Mouse (Mus musculus) CD8-positive naive resting alpha-beta T cell, adult 57 days (primary cell): ENCODE measurements around the gene Iqcf4. TPM values are rescaled to one million over a fixed set of nuclear protein-coding genes. Genes with fewer than 3 reads are reported as not detected.

Source experiments
- total RNA-seq: library from RNA; stranded (reverse); gene quantifications from one replicate; pipeline ENCODE4 v1.2.4, GENCODE M21; 2023

Gene Iqcf4
- not detected for total RNA-seq

DNA sequence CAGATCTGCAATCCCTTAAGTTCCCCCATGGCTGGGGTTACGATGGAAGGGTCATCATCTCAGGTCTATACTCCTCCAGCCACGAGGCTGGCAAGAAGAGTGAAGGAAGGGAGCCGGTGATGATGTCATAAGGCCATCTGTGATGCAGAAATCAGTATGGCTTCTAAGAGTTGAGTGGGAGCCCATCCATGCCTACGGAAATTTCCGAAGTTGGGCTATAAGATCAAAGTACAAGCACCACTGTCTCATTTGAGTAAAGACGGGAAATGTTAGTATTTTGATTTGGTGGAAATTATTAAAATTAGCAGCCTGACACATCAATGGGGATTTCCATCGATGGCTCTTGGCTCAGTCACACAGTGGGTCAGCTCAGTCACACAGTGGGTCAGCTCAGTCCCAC, at the start of gene Iqcf4:
Gene Iqcf4, minus strand, starts transcription at position 101 of the 400 bp plus-strand sequence.

DNA sequence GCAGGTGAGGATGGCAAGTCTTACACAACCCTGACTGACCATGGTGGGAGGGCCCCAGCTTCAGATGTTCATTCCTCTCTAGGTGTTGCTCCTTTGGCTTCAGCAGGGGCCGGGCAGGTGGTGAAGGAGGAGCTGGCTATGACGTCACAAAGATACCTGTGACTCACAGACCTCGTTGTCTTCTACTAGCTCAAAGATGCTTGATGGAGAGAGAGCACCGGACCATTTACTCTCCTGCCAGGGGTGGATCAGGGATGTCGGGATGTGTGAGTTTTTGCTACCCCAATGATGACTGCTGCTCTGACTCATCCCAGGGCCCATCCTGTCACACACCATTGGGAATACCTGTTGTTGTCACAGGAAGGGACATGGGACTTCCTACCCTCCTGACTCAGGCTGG, 9.3 kb downstream of the Iqcf4 start, which contains the start of gene Iqcf3:
Gene Iqcf3, minus strand, starts transcription at position 101 of the 400 bp plus-strand sequence.

Other genes starting within 250 kb of the Iqcf4 start
- 28.0 TPM for gene Dusp7, start 202.4 kb downstream of the Iqcf4 start, total RNA-seq
- gene Rpl29, start 141.5 kb downstream of the Iqcf4 start, total RNA-seq = 867 TPM
- gene Acy1, start 132.7 kb downstream of the Iqcf4 start, total RNA-seq = 12.5 TPM
- gene Abhd14b, start 123.5 kb downstream of the Iqcf4 start, total RNA-seq = 2.5 TPM
- 12.2 TPM for gene Abhd14a, start 123.3 kb downstream of the Iqcf4 start, total RNA-seq
- gene Pcbp4, start 117.7 kb downstream of the Iqcf4 start, total RNA-seq = 5.0 TPM
- gene Gpr62, start 105.1 kb downstream of the Iqcf4 start, total RNA-seq = not detected
- gene Rrp9, start 95.0 kb downstream of the Iqcf4 start, total RNA-seq = 86.5 TPM
- 35.9 TPM for gene Parp3, start 94.0 kb downstream of the Iqcf4 start, total RNA-seq
- gene Iqcf1, start 71.0 kb downstream of the Iqcf4 start, total RNA-seq = not detected
- not detected for gene Iqcf5, start 56.4 kb downstream of the Iqcf4 start, total RNA-seq
- not detected for gene Iqcf3, start 9.4 kb downstream of the Iqcf4 start, total RNA-seq
- not detected for gene Iqcf6, start 55.6 kb upstream of the Iqcf4 start, total RNA-seq
- gene Grm2, start 85.1 kb upstream of the Iqcf4 start, total RNA-seq = not detected
- gene Tex264, start 114.9 kb upstream of the Iqcf4 start, total RNA-seq = 59.8 TPM
- gene Rad54l2, start 218.2 kb upstream of the Iqcf4 start, total RNA-seq = 36.6 TPM